Mouse (Mus musculus): Measurements from ENCODE around the gene Arpp19.

Arpp19 gene

GRCm38 (mm10) chr9:75038357-75038688 is 909 bp downstream of the Arpp19 start:
- DNase-seq (ENCODE audit: low spot score) = no peak

- DNase-seq (ENCODE audit: low spot score) = no peak
Measured at GRCm38 (mm10) chr9:75040566-75040965, 3.2 kb downstream of the Arpp19 start.

GRCm38 (mm10) chr9:75041840-75042525 is 4.6 kb downstream of the Arpp19 start:
- no peak for DNase-seq (ENCODE audit: low spot score)

GRCm38 (mm10) chr9:75043191-75043590 is 5.8 kb downstream of the Arpp19 start:
- DNase-seq (ENCODE audit: low spot score) = no peak

GRCm38 (mm10) chr9:75047079-75047478 is 9.7 kb downstream of the Arpp19 start:
- no peak for DNase-seq (ENCODE audit: low spot score)

DNA sequence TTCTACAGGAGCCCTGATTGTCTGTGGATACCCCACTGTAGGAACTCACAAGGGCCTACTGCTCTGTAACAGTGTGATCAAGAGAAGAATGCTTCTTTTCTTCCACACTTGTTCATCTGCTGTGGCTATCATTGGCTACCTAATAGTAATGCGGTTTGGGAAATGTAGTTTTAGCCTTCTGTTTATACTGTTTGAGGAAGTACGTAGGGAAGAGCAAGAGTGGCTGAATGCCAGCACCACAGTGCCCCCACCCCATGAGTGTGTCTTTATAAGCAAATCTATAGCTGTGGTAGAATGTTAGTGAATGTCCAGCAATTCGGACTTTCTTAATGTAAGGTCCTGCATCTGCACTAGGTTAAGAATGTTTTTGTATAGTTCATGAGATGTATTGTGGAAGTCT is 11.7 kb downstream of the Arpp19 start:
- DNase-seq (ENCODE audit: low spot score) = no peak

DNA sequence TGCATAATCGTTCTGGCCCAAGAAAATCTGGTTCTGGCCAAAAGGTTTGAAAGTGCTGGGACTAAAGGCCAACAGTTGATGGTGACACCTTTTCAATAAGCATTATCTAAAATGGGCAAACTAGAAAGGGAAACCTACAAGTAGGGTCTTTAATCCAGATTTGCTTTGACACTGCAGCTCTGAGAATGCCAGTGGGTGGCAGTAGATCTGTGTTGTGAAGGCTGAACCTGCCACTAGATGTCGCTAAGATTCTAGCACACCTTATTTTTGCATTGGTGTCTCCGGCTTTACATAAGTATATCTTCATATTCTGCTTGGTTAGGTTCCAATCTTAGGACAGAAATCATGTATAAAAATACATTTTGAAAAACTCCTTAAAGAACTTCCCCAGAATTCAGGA is 12.6 kb downstream of the Arpp19 start:
- DNase-seq (ENCODE audit: low spot score) = peak; percentile 25

DNA sequence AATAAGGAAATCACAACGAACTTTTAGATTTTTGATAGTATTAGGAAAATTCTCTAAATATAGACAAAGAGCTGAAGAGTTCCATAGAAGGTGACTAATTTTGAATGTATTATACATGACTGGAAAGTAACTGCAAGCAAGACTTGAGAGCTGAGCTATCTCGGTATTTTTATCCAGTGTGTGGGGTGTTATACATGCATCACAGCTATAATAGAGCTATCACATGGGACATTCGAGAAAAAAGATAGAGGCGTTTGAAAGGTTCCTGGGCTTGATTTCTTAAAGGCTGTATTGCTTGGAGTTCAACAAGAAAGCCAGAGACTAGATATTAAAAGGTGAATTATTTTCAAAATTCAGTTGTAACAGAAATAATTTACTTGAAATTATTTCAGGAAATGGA is 14.4 kb downstream of the Arpp19 start:
- no peak for DNase-seq (ENCODE audit: low spot score)

GRCm38 (mm10) chr9:75055046-75055445 is 17.6 kb downstream of the Arpp19 start:
- no peak for DNase-seq (ENCODE audit: low spot score)

- no peak for DNase-seq (ENCODE audit: low spot score)
Measured at GRCm38 (mm10) chr9:75064678-75065331, 27.4 kb downstream of the Arpp19 start.

GRCm38 (mm10) chr9:75070457-75071028 is 33.1 kb downstream of the Arpp19 start, which contains the start of gene Myo5a:
Gene Myo5a, plus strand, starts transcription at chr9:75071015.
- DNase-seq (ENCODE audit: low spot score) = no peak

GRCm38 (mm10) chr9:75071029-75071705 is 33.8 kb downstream of the Arpp19 start:
- peak; percentile 68 for DNase-seq (ENCODE audit: low spot score)

DNA sequence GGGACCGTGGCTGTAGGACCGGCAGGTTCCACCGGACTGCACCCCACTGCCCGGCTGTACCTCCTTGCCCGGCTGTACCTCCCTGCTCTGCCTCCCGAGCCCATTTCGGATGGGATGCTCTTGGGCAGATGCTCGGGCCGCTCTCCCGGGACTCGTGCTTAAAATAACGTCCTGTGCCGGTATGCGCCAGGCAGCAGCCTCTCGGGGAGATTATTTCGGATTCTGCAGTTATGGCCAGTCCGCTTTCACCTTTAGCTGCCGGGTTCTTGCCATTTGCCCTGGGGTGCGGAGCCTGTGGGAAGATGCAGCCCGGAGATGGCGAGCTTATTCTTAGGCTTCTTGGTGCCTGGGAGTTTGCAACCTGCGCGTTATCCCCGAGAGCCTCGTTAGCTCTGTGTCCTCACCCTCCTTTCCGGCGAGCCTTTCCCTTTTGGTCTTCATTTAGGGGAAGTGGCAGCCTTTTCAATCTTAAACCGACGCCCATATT is 34.3 kb downstream of the Arpp19 start:
- DNase-seq (ENCODE audit: low spot score) = no peak

- DNase-seq (ENCODE audit: low spot score) = no peak
Measured at GRCm38 (mm10) chr9:75072361-75072760, 34.9 kb downstream of the Arpp19 start.

DNA sequence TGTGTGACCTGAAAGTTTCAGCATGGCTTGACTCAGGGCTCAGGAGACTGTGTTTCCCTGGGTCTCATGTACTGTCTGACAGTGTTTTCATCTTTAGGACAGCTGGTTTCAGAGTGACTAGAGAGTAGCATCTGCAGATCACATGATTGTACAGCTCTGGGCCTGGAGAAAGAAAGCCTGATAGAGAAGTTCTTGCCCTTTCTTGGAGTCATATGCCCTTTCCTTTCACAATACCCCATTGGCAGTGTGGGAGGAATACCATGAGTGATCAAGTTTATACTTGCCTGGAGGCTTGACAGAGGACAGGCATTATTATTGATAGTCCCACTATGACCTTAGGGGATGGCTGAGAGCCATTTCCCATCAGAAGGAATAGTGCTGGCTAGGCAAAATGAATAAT is 39.8 kb downstream of the Arpp19 start:
- DNase-seq (ENCODE audit: low spot score) = no peak

- no peak for DNase-seq (ENCODE audit: low spot score)
Measured at GRCm38 (mm10) chr9:75085242-75085824, 47.9 kb downstream of the Arpp19 start.

DNA sequence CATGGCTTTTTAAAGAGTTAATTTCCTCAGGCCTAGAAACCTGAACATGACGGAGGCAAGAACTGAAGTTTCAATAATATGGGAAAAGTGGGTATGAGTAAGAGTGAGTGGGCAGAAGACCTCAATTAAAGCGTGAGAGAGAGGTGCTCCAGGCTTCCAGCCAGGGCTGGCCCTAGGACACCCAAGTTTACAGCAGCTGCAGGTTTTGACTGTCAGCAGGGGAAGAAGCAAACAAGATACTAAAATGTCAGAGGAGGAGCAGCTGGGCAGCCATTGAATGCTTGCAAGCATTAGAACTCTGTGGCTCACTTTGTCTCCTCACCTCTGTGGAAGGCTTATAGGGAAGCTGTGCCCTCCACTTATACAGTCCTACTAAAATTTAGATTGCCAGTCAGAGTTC is 50.4 kb downstream of the Arpp19 start:
- DNase-seq (ENCODE audit: low spot score) = no peak

- no peak for DNase-seq (ENCODE audit: low spot score)
Measured at GRCm38 (mm10) chr9:75089285-75089684, 51.9 kb downstream of the Arpp19 start.

- DNase-seq (ENCODE audit: low spot score) = no peak
Measured at GRCm38 (mm10) chr9:75092134-75092533, 54.7 kb downstream of the Arpp19 start.

- no peak for DNase-seq (ENCODE audit: low spot score)
Measured at GRCm38 (mm10) chr9:75094762-75095161, 57.3 kb downstream of the Arpp19 start.

GRCm38 (mm10) chr9:75098937-75099336 is 61.5 kb downstream of the Arpp19 start:
- DNase-seq (ENCODE audit: low spot score) = no peak

GRCm38 (mm10) chr9:75100157-75100781 is 62.9 kb downstream of the Arpp19 start:
- no peak for DNase-seq (ENCODE audit: low spot score)
